Mouse (Mus musculus) right cerebral cortex, postnatal 25 days (tissue): ENCODE results near the gene 4933428G20Rik.

Experiments
- DNase-seq: peaks from one replicate; pipeline ENCODE4 v3.0.0; 2022

4933428G20Rik gene

GRCm38 (mm10) chr11:97451625-97452024, 48.5 kb downstream of the 4933428G20Rik start:
- DNase-seq: no peak

- peak; percentile 59 for DNase-seq
Observed at GRCm38 (mm10) chr11:97450305-97450922, 49.7 kb downstream of the 4933428G20Rik start.

GRCm38 (mm10) chr11:97449601-97450293, 50.4 kb downstream of the 4933428G20Rik start:
- peak; percentile 80 for DNase-seq

DNA sequence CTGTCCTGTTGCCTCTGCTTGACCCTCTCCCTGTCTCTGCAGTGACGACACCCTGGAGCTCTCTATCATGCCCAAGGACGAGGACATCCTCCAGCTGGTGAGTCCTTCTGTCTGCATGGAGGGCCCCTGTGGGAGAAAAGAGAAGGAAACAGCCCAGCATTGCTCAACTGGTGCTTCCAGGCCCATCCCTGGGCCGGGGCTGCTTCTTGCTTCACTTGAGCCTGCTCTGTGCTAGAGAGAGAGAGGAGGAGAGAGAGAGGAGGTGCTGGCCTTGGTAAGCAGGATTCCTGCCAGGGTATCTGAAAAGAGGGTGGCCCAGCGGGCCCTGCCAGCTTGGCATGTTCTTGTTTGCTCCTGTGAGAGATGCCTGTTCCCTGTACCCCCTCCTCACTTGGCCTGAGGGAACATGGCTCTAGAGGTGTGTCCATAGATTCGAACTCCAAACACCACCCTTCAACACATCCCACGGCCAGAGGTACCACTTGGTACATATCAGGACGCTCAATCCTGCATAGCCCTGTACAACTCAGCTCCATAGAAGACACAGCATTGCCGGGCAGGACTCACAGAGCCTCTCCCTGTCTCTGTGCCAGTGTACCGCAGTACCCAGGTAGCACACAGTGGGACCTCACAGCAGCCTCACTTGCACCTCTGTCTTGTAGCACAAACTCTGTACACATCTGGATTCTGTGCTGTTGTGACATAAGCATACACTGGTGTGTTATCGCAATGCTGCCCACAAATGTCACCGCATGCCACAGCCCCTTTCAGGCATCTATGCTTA, 51.3 kb downstream of the 4933428G20Rik start:
- no peak for DNase-seq

DNA sequence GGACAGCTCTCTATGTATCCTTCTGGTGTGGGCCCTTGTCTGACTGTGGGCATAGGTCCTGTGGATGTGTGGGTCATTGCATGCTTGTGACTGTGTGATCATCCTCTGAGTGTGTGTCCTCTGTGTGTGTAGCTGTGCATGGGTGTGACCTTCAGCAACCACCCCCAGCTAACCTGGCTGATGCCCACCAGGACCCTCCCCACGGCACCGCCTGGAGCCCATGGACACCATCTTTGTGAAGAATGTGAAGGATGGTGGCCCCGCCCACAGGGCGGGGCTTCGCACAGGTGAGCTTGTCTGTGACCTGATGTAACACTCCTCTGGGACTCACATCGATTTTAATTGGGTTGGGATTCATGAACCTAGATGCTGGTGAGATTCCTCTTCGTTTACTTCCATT, 52.2 kb downstream of the 4933428G20Rik start:
- no peak for DNase-seq

DNA sequence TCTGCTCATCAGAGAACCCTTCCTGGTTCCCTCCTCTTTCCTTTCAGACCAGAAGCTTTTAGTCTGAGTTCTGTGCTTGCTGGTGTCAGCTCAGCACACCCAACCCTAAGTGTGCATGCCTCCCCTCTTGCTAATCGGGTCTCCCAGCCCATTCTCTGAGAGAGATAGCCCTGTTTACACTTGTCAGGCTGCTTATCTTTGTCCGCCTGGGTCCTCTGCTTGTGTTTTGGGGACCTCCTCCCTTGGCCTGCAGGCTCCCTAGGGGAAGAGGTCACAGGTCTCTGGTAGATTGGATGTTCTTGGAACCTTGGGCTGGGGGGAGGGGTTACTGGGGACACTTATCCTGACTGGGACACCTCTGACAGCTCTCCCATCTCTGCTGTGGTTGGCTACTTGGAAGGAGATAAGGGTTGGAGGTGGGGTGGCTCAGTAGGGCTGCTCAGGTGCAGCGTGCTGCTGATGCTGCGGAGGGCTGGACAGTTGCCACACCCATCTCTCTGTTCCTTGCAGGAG, 54.1 kb downstream of the 4933428G20Rik start:
- no peak for DNase-seq

DNA sequence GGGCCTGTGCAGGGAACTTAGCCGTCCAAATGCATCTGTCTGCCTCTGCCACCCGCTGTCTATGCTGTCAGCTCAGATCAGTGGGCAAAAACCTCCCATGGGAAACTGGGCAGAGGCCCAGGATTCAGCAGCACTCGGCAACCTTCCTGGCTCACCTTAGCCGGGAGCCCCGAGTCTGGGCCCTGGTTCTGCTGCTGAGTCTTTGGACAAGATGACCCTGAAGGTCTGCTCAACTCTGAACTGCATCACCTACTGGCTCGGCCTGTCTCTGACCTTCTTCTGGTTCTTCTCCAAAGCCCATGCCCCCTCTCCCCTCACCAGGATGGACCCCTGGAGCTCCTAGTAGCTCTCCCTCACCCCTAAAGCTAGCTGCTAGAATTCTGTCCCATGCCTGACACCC, 54.5 kb downstream of the 4933428G20Rik start:
- no peak for DNase-seq

GRCm38 (mm10) chr11:97442891-97443675, 57.1 kb downstream of the 4933428G20Rik start:
- DNase-seq: no peak

- no peak for DNase-seq
Observed at GRCm38 (mm10) chr11:97441658-97442125, 58.4 kb downstream of the 4933428G20Rik start.

- no peak for DNase-seq
Observed at GRCm38 (mm10) chr11:97441036-97441657, 59.0 kb downstream of the 4933428G20Rik start.
